Mouse (Mus musculus): ENCODE measurements around the gene Plcg2.
A peak's percentile ranks its signal among the peaks of the same experiment; 100 is the strongest.

The Plcg2 gene

DNA sequence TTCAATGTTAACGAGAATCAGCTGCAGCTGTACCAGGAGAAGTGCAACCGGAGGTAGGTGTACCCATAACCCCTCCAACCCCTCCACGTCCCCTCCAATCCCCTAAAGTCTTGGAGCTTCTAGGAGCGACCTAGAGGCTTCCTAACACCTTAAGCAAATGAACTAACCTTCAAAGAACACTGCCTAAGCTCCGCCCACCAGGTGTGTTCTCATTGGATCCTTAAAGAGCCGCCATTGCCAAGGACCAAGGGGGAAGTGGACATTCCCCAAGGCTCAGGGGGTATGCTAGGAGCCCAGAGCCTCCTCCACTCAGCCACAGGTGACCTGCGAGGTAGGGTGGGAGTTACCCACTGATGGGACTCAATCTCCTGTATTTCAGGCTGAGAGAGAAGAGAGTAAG, 136.3 kb downstream of the Plcg2 start:
- DNase-seq (ENCODE audit: low spot score in 2 of 2): no peak

GRCm38 (mm10) chr8:117637462-117637861, 139.4 kb downstream of the Plcg2 start:
- no peak for DNase-seq (ENCODE audit: low spot score in 2 of 2)

DNA sequence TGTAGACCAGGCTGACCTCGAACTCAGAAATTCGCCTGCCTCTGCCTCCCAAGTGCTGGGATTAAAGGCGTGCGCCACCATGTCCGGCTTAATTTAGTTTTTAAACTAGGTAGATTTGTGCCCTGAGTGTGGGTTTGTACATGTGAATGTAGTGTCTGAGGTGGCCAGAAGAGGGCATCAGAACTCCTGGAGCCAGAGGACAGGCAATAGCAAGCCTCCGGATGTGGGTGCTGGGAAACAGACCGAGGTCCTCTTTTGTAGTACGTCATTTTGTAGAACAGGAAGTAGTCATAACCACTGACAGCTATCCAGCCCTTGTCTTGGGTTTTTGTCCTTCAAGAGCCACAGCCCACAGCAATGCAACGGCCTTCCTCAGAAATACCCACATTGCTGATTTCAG, 141.5 kb downstream of the Plcg2 start:
- DNase-seq (ENCODE audit: low spot score in 2 of 2): no peak

- no peak for DNase-seq (ENCODE audit: low spot score in 2 of 2)
These were observed 147.4 kb downstream of the Plcg2 start for GRCm38 (mm10) chr8:117645486-117645885.

GRCm38 (mm10) chr8:117646020-117646419, 147.9 kb downstream of the Plcg2 start:
- no peak for DNase-seq (ENCODE audit: low spot score in 2 of 2)

DNA sequence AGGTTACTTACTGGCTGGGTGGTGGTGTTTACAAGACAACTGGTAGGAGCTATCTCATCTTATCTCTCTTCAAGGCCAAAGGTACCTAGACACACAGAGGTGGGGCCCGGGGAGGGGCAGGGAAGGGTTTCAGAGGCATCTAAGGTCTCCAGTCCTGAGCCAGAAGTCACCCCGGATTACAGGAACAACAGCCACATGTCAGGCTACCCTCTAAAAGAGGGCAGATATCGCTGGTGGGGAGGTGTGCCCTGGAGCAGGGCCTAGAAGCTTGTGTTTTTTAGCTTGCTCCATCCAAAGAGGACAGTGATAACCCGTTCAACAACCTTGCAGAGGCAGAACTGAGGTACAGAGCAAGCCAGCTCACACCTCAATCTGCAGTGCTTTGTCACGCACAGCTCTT, 148.3 kb downstream of the Plcg2 start:
- no peak for DNase-seq (ENCODE audit: low spot score in 2 of 2)

- no peak for DNase-seq (ENCODE audit: low spot score in 2 of 2)
These were observed 154.2 kb downstream of the Plcg2 start for GRCm38 (mm10) chr8:117652318-117652717.

- DNase-seq (ENCODE audit: low spot score in 2 of 2): no peak
These were observed 160.9 kb downstream of the Plcg2 start for GRCm38 (mm10) chr8:117658990-117659389.

- no peak for DNase-seq (ENCODE audit: low spot score in 2 of 2)
These were observed 162.4 kb downstream of the Plcg2 start for GRCm38 (mm10) chr8:117660358-117661031.

- DNase-seq (ENCODE audit: low spot score in 2 of 2): no peak
These were observed 169.4 kb downstream of the Plcg2 start for GRCm38 (mm10) chr8:117667349-117668124.

DNA sequence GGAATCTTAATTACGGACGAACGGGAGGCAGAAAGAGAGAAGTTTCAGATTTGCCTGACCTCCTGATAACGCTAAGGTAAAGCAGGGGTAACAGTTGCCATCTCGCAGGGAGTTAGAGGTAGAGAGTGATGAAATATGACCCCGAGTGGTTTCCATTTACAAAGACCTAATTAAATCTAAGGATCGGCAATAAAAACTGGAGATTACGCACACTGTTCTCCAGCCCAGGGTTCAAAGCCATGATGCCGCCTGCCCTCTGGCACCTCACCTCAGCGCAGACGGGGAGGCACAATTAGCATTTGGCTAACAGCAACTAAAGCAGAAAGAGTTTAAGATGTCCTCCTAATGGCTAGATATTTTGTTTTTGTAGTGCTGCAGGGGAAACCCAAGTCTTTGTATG, 172.4 kb downstream of the Plcg2 start:
- DNase-seq (ENCODE audit: low spot score in 2 of 2): no peak

DNA sequence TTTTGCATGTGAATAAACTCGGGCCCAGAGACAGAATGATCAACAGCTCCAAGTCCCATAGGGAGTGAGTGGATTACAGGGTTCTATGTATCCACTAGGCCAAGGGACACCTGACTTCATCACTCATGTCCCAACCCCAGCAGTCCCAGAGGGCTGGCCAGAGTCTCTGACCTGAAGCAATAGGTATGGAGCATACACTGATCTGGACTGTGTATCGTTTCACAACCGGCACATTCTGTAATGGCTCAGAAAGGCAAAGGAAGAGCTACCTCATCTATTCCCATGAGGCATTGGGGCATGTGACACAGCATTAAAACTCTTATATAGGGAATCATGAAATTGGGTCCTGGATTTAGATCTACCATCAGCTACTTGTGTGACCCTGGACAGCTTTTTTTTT, 174.5 kb downstream of the Plcg2 start:
- no peak for DNase-seq (ENCODE audit: low spot score in 2 of 2)

DNA sequence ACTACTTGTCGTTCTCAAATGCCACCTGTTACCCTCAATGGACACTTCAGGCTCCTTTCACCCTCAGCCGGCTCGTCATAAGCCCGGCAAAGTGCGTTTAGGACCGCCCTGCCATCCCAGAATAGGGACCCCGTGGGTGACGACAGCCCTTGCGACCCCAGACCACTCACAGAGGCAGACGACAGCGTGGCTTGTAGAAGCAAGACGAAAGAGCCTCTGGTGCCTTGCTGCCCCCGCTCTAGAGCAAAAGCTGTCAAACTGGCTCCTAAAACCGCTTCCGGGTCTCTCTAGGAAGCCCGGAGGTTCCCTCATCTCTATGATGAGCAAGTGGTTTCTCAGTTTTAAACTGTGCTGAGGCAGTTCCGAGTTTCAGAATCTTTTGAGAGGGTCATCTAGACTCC, 175.3 kb downstream of the Plcg2 start, which contains the start of gene Sdr42e1:
TSS of gene Sdr42e1 (minus strand) at position 260 of the 401 bp plus-strand sequence.
- peak; percentile 61 to 62 for DNase-seq (ENCODE audit: low spot score in 2 of 2)

DNA sequence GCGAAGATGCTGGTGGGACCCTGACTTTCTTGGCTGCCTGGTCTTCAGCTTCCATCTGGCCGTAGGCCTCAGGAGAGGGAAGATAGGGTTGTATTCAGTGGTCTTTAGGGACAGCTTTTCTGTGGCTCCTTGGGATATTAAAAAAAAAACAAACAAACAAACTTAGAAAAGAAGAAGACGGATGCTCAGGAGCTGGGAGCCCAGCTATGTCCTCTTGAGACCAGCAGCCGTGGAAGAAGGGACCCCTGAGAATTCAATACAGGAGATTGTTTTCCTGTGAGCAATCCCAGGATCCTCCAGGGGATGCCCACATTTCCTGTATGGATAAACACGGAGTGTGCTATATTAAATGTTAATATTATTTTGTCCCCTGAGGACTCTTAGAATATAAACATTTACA, 177.1 kb downstream of the Plcg2 start:
- DNase-seq (ENCODE audit: low spot score in 2 of 2): no peak

- no peak for DNase-seq (ENCODE audit: low spot score in 2 of 2)
These were observed 178.4 kb downstream of the Plcg2 start for GRCm38 (mm10) chr8:117676460-117676859.

GRCm38 (mm10) chr8:117677011-117677410, 178.9 kb downstream of the Plcg2 start:
- DNase-seq (ENCODE audit: low spot score in 2 of 2): no peak

GRCm38 (mm10) chr8:117678650-117679049, 180.6 kb downstream of the Plcg2 start:
- DNase-seq (ENCODE audit: low spot score in 2 of 2): no peak

- no peak for DNase-seq (ENCODE audit: low spot score in 2 of 2)
These were observed 185.9 kb downstream of the Plcg2 start for GRCm38 (mm10) chr8:117683925-117684472.

DNA sequence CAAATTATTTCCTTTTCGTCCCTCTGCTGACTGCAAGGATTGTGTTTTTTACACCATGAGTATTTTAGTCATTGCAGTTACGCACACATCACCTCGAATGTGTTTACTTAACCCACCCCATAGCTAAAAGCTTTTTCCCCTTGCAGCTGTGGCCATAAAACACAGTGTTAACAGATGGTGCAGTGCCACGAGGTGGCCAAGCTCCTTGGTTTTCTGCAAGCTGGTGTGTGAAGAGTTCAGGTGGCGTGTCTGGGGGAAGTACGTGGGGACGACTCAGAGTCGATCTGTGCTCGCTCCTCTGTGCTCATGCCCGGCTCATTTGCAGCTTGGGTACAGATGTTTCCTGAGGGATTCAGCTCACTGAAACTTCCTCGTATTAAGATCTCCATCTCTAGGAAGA, 186.4 kb downstream of the Plcg2 start:
- no peak for DNase-seq (ENCODE audit: low spot score in 2 of 2)

All from spleen, postnatal 36 days (tissue).